Comparison of ENCODE assay signal across 37 mouse cellular contexts in the genomic region with DNA sequence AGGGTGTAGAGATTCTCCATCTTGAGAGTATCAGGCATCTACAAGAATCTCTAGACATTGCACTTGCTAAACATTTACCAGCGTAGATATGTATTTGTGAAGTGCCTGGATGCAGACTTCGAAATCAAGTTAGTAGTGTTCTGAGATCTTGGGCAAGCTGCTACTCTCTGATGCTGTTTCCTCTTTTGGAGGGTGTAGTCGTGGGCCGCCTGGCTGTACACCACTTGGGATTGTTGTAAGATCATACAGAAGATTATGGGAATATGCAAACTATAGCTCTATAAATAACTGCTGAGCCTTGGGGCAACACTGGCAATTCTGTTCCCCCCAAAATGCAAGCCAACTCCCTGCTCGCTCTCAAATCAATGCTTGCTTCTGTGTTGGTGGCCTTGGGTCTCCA. TPM values are rescaled to one million over a fixed set of nuclear protein-coding genes. Genes with fewer than 3 reads are reported as not detected.
"Had no signal": no experiment of that assay in that cellular context is flagged by ENCODE, and none has a peak within 500 bp of the region (broad histone marks: within the 10 kb centered on the region; RNA-seq: fewer than 3 reads in every experiment).

No protein-coding gene starts in this region.

- H3K27ac ChIP-seq: embryonic facial prominence, embryonic 10.5 days; embryonic facial prominence, embryonic 12.5 days; embryonic facial prominence, embryonic 13.5 days; embryonic facial prominence, embryonic 15.5 days; forebrain, embryonic 10.5 days; forebrain, embryonic 12.5 days; forebrain, embryonic 13.5 days; forebrain, embryonic 15.5 days; gastrocnemius, adult 2 months; heart, adult 2 months; heart, embryonic 10.5 days had no signal

- H3K4me1 ChIP-seq: embryonic facial prominence, embryonic 10.5 days; embryonic facial prominence, embryonic 12.5 days; embryonic facial prominence, embryonic 13.5 days; embryonic facial prominence, embryonic 15.5 days; forebrain, embryonic 10.5 days; forebrain, embryonic 12.5 days; forebrain, embryonic 13.5 days; forebrain, embryonic 15.5 days; heart, embryonic 10.5 days had no signal

- H3K27me3 ChIP-seq: embryonic facial prominence, embryonic 12.5 days; embryonic facial prominence, embryonic 13.5 days; embryonic facial prominence, embryonic 15.5 days; forebrain, embryonic 12.5 days; forebrain, embryonic 13.5 days; forebrain, embryonic 15.5 days had no signal

- H3K4me3 ChIP-seq: embryonic facial prominence, embryonic 10.5 days; embryonic facial prominence, embryonic 12.5 days; embryonic facial prominence, embryonic 13.5 days; embryonic facial prominence, embryonic 15.5 days; erythroblast, embryonic 14.5 days; forebrain, embryonic 10.5 days; forebrain, embryonic 12.5 days; forebrain, embryonic 13.5 days; forebrain, embryonic 15.5 days; gastrocnemius, adult 2 months; heart, adult 2 months; heart, embryonic 10.5 days had no signal

- ATAC-seq: forebrain, embryonic 13.5 days; forebrain, embryonic 14.5 days; forebrain, embryonic 15.5 days; forebrain, embryonic 16.5 days; forebrain, postnatal 0 days had no signal

- DNase-seq: cerebellum, adult 2 months; cerebellum, adult 8-10 months; cerebellum, adult 9-10 months; cerebellum, adult 9-11 months; cerebellum, postnatal 10 days; cerebellum, postnatal 14 days; cerebellum, postnatal 25 days; cerebellum, postnatal 36 days; embryo, embryonic 11 days; forebrain, postnatal 0 days; gastrocnemius, adult 2 months; gastrocnemius, postnatal 10 days; gastrocnemius, postnatal 14 days; gastrocnemius, postnatal 25 days; gastrocnemius, postnatal 36 days; heart, adult 18-20 months; heart, adult 2 months had no signal

- H3K36me3 ChIP-seq: embryonic facial prominence, embryonic 10.5 days; embryonic facial prominence, embryonic 12.5 days; embryonic facial prominence, embryonic 13.5 days; embryonic facial prominence, embryonic 15.5 days; forebrain, embryonic 10.5 days; forebrain, embryonic 12.5 days; forebrain, embryonic 15.5 days; heart, embryonic 10.5 days had no signal

RNA-seq across cellular contexts. Expression of a gene that starts 3.0 kb away (rescaled TPM):
- total RNA-seq: common myeloid progenitor, adult 5-6 weeks; forebrain, postnatal 0 days; gastrocnemius, adult 18-20 months; gastrocnemius, adult 2 months; gastrocnemius, adult 8-10 months; gastrocnemius, postnatal 10 days; gastrocnemius, postnatal 14 days; gastrocnemius, postnatal 25 days; gastrocnemius, postnatal 36 days; gastrocnemius, postnatal 4 days; granulocyte monocyte progenitor cell, adult 5-6 weeks; heart, adult 18-20 months; heart, adult 2 months had no signal
- polyA plus RNA-seq: cerebellum, adult 2 months; embryonic facial prominence, embryonic 10.5 days; embryonic facial prominence, embryonic 11.5 days; embryonic facial prominence, embryonic 12.5 days; embryonic facial prominence, embryonic 13.5 days; embryonic facial prominence, embryonic 14.5 days; embryonic facial prominence, embryonic 15.5 days; erythroblast, embryonic 14.5 days; forebrain, embryonic 10.5 days; forebrain, embryonic 11.5 days; forebrain, embryonic 12.5 days; forebrain, embryonic 13.5 days; forebrain, embryonic 14.5 days; forebrain, embryonic 15.5 days; forebrain, embryonic 16.5 days; forebrain, postnatal 0 days; heart, adult 2 months; heart, embryonic 10.5 days had no signal

RNA-seq across cellular contexts. Expression of a gene that starts 39.3 kb away (rescaled TPM):
- total RNA-seq: common myeloid progenitor, adult 5-6 weeks; gastrocnemius, adult 18-20 months; gastrocnemius, adult 2 months; gastrocnemius, adult 8-10 months; gastrocnemius, postnatal 14 days; gastrocnemius, postnatal 25 days; gastrocnemius, postnatal 36 days; granulocyte monocyte progenitor cell, adult 5-6 weeks; heart, adult 2 months had no signal
- polyA plus RNA-seq: embryonic facial prominence, embryonic 11.5 days; erythroblast, embryonic 14.5 days; forebrain, embryonic 11.5 days had no signal
